Mouse (Mus musculus): Measurements from ENCODE around the gene Hnrnpul2. TPM values are rescaled to one million over a fixed set of nuclear protein-coding genes. Genes with fewer than 3 reads are reported as not detected.

Hnrnpul2 gene
- total RNA-seq, 2 experiments from 2014 or later: 125 TPM

Other genes with a start within 250 kb of the Hnrnpul2 start
- gene Slc22a8, start 228.8 kb upstream of the Hnrnpul2 start, total RNA-seq (2023): not detected
- gene Slc22a6, start 202.0 kb upstream of the Hnrnpul2 start, total RNA-seq (2023): not detected
- gene Chrm1, start 156.2 kb upstream of the Hnrnpul2 start, total RNA-seq (2023): not detected
- gene Slc3a2, start 96.6 kb upstream of the Hnrnpul2 start, total RNA-seq (2023): 100 to 1,000 TPM; 180 to 183 TPM
- gene Wdr74, start 84.2 kb upstream of the Hnrnpul2 start, total RNA-seq (2023): 10 to 100 TPM; 76.8 to 87.1 TPM
- 1 to 10 TPM; 2.0 to 8.3 TPM for gene 1700092M07Rik, start 79.3 kb upstream of the Hnrnpul2 start, total RNA-seq (2023)
- gene Stx5a, start 78.6 kb upstream of the Hnrnpul2 start, total RNA-seq (2023): 100 to 1,000 TPM; 223 to 260 TPM
- gene Nxf1, start 62.9 kb upstream of the Hnrnpul2 start, total RNA-seq (2023): 100 to 1,000 TPM; 409 to 456 TPM
- 10 to 100 TPM; 30.9 to 34.0 TPM for gene Tmem223, start 49.0 kb upstream of the Hnrnpul2 start, total RNA-seq (2023)
- gene Tmem179b, start 45.5 kb upstream of the Hnrnpul2 start, total RNA-seq (2023): 10 to 100 TPM; 79.4 to 81.3 TPM
- gene Taf6l, start 33.6 kb upstream of the Hnrnpul2 start, total RNA-seq (2023): 10 to 100 TPM; 24.0 to 26.3 TPM
- 10 to 100 TPM; 65.9 to 76.1 TPM for gene Polr2g, start 21.4 kb upstream of the Hnrnpul2 start, total RNA-seq (2023)
- gene Zbtb3, start 17.5 kb upstream of the Hnrnpul2 start, total RNA-seq (2023): 1 to 10 TPM; 2.3 to 4.3 TPM
- gene Ttc9c, start 677 bp upstream of the Hnrnpul2 start, total RNA-seq (2023): 10 to 100 TPM; 33.8 to 36.0 TPM
- gene AC129217.1, start 9.8 kb downstream of the Hnrnpul2 start, total RNA-seq (2023): 10 to 100 TPM in 1 of 2 experiments, 1 to 10 TPM in 1; 8.7 to 10.4 TPM
- gene Bscl2, start 17.5 kb downstream of the Hnrnpul2 start, total RNA-seq (2023): 10 to 100 TPM; 55.4 to 56.3 TPM
- under 1 TPM in 1 of 2 experiments, not detected in 1; 0.32 TPM for gene Gng3, start 19.2 kb downstream of the Hnrnpul2 start, total RNA-seq (2023)
- 1 to 10 TPM; 1.1 TPM for gene Lrrn4cl, start 30.8 kb downstream of the Hnrnpul2 start, total RNA-seq (2023)
- gene Ubxn1, start 51.5 kb downstream of the Hnrnpul2 start, total RNA-seq (2023): 100 to 1,000 TPM; 134 to 139 TPM
- gene Uqcc3, start 60.9 kb downstream of the Hnrnpul2 start, total RNA-seq (2023): 10 to 100 TPM; 21.7 to 24.6 TPM
- 10 to 100 TPM; 11.1 to 35.5 TPM for gene Lbhd1, start 63.7 kb downstream of the Hnrnpul2 start, total RNA-seq (2023)
- not detected for gene Gm49403, start 63.9 kb downstream of the Hnrnpul2 start, total RNA-seq (2023)
- gene 1810009A15Rik, start 68.8 kb downstream of the Hnrnpul2 start, total RNA-seq (2023): 10 to 100 TPM; 40.7 to 46.3 TPM
- gene Gm49416, start 68.9 kb downstream of the Hnrnpul2 start, total RNA-seq (2023): 1 to 10 TPM; 1.1 to 5.3 TPM
- 10 to 100 TPM; 24.6 to 25.0 TPM for gene Ints5, start 73.0 kb downstream of the Hnrnpul2 start, total RNA-seq (2023)
- gene Ganab, start 78.1 kb downstream of the Hnrnpul2 start, total RNA-seq (2023): 100 to 1,000 TPM; 172 to 180 TPM
- gene B3gat3, start 100.4 kb downstream of the Hnrnpul2 start, total RNA-seq (2023): 10 to 100 TPM; 76.7 to 80.8 TPM
- gene Rom1, start 109.3 kb downstream of the Hnrnpul2 start, total RNA-seq (2023): 1 to 10 TPM; 3.3 to 5.6 TPM
- gene Eml3, start 109.5 kb downstream of the Hnrnpul2 start, total RNA-seq (2023): 100 to 1,000 TPM in 1 of 2 experiments, 10 to 100 TPM in 1; 97.3 to 108 TPM
- 100 to 1,000 TPM; 217 to 227 TPM for gene Mta2, start 121.9 kb downstream of the Hnrnpul2 start, total RNA-seq (2023)
- 10 to 100 TPM; 41.2 to 44.8 TPM for gene Tut1, start 133.8 kb downstream of the Hnrnpul2 start, total RNA-seq (2023)
- gene Eef1g, start 147.0 kb downstream of the Hnrnpul2 start, total RNA-seq (2023): 100 to 1,000 TPM; 517 to 551 TPM
- 100 to 1,000 TPM in 1 of 2 experiments, 10 to 100 TPM in 1; 94.3 to 151 TPM for gene Ahnak, start 169.3 kb downstream of the Hnrnpul2 start, total RNA-seq (2023)